Mouse (Mus musculus) c-Kit-positive CD71-negative TER-119-negative erythroid progenitor cells, embryonic 14.5 days (primary cell): ENCODE data around the gene Bid.
"Not testable (repeated sequence)": the region's sequence is repeated elsewhere in the genome, so short reads cannot be mapped to it uniquely, and the experiment has no call there.

ENCODE experiments used
- DNase-seq: peaks from one replicate; pipeline ENCODE4 v3.0.0-alpha.2; 2013; ENCODE audit warnings: low read depth

Bid gene

GRCm38 (mm10) chr6:120903450-120903912 lies 13.2 kb downstream of the Bid start:
- DNase-seq = no peak

- DNase-seq = no peak
Observed at GRCm38 (mm10) chr6:120901776-120902645, 14.6 kb downstream of the Bid start.

GRCm38 (mm10) chr6:120898188-120898833 lies 18.3 kb downstream of the Bid start:
- no peak for DNase-seq

GRCm38 (mm10) chr6:120894524-120894923 lies 22.1 kb downstream of the Bid start:
- no peak for DNase-seq

- no peak for DNase-seq
Observed at GRCm38 (mm10) chr6:120894089-120894488, 22.6 kb downstream of the Bid start.

GRCm38 (mm10) chr6:120886696-120887095 lies 30.0 kb downstream of the Bid start:
- DNase-seq = no peak

- no peak for DNase-seq
Observed at GRCm38 (mm10) chr6:120884436-120884835, 32.2 kb downstream of the Bid start.

GRCm38 (mm10) chr6:120879046-120879445 lies 37.6 kb downstream of the Bid start:
- no peak for DNase-seq

- DNase-seq = no peak
Observed at GRCm38 (mm10) chr6:120873874-120874273, 42.8 kb downstream of the Bid start.

- no peak for DNase-seq
Observed at GRCm38 (mm10) chr6:120871286-120871685, 45.4 kb downstream of the Bid start.

- no peak for DNase-seq
Observed at GRCm38 (mm10) chr6:120868824-120869223, 47.8 kb downstream of the Bid start.

GRCm38 (mm10) chr6:120866051-120866814 lies 50.4 kb downstream of the Bid start:
- DNase-seq = no peak

- no peak for DNase-seq
Observed at GRCm38 (mm10) chr6:120860079-120860478, 56.6 kb downstream of the Bid start.

GRCm38 (mm10) chr6:120858217-120858711 lies 58.4 kb downstream of the Bid start:
- no peak for DNase-seq

- DNase-seq = no peak
Observed at GRCm38 (mm10) chr6:120854413-120854812, 62.2 kb downstream of the Bid start.

- DNase-seq = not testable (repeated sequence)
Observed at GRCm38 (mm10) chr6:120850720-120851119, 65.9 kb downstream of the Bid start.
